Mouse (Mus musculus) heart, postnatal 36 days (tissue): ENCODE data around the gene Ms4a6b. TPM values are rescaled to one million over a fixed set of nuclear protein-coding genes. Genes with fewer than 3 reads are reported as not detected.
"Not testable (repeated sequence)": the region's sequence is repeated elsewhere in the genome, so short reads cannot be mapped to it uniquely, and the experiment has no call there.

Source experiments
- DNase-seq, 2 experiments: peaks; one replicate each; pipeline ENCODE4 v3.0.0; 2021 to 2022
- intact Hi-C: fragments of 180-260 bp; cut with DNase I; formaldehyde crosslinking; loops from one replicate; pipeline ENCODE4 v1.15.1; 2025
- total RNA-seq, 2 experiments: library from RNA; stranded (reverse); gene quantifications; 2 replicates each; pipeline ENCODE4 v1.2.3; 2021

Gene Ms4a6b
- total RNA-seq, 2 experiments from 2014 or later: 4.4 to 9.1 TPM

DNA sequence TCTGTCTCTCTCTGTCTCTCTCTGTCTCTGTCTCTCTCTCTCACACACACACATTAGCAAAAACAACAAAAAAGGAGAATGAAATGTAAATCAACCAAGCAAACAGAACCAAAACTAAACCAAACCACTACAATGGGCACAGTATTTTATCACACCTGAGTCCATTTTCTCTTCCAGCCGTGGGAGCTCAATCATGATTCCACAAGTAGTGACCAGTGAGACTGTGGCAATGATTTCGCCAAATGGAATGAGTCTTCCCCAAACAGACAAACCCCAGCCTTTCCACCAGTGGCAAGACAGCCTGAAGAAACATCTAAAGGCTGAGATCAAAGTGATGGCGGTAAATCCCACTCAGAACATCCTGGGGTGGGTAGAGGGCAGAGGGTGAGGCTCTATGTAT is 3.8 kb downstream of the Ms4a6b start:
- intact Hi-C loops: no loop called here
- DNase-seq: no peak

DNA sequence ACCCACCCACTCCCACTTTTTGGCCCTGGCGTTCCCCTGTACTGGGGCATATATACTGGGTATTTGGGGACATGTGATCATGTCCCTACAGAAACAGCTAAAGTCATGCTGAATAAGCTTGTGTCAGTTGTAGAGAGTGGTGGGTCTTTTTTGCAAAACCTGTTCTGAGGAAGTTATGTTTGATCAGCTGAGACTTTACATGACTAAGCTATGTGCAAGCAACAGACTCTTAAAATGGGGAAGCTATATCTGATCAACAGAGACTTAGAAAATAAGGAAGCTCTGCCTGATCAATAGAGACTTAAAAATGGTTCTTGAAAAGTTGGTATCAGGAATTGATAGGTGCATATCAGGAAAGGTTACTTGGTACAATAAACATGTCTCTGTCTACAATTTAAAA is 17.1 kb downstream of the Ms4a6b start:
- no peak for DNase-seq
- intact Hi-C loops: no loop called here

DNA sequence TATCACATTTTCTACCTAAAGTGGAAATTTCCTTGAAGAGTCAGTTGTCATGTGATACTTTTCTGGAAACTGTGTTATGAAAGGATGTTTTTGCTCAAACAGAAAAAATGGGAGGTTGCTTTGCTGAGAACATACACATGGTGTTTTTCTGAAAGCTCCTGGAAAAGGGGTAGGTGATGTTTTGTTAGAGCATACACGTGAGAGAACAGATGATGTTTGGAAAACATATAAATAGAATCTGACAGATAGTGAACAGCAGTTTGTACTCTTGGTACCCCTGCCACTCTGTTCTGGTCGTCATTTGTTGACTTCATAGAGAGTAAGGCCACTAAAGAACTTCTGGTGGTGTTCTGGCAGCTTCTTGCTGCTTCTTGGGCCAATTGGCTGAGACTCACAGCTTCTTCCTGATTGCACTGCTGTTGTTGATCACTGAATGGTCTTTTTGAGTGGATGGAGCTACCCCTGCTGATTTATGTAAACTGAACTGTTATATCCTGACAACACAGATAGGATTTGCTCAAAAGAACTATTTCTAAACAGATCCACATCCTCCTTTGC is 17.7 kb downstream of the Ms4a6b start:
- intact Hi-C loops: no loop called here
- DNase-seq: peak; percentile 57 to 58

DNA sequence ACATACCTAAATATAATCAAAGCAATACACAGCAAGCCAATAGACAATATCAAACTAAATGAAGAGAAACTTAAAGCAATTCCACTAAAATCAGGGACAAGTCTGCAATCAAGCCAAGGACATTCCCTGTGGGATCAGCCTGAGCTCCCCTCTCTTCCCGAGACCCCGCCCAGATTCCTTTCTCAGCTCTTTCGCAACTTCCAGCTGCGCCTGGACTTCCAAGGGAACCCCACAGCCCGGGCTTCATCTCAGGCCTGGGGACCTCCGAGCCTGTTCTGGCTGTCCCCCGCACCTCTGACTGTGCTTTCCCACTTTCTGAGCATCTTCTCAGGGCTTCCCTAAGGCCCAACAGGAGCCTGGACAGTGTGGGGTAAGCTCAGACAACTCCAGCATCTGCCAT is 20.3 kb downstream of the Ms4a6b start, which contains the start of gene Ms4a4d:
Gene Ms4a4d, plus strand, starts transcription at position 209 of the 400 bp plus-strand sequence.
- intact Hi-C loops: no loop called here

DNA sequence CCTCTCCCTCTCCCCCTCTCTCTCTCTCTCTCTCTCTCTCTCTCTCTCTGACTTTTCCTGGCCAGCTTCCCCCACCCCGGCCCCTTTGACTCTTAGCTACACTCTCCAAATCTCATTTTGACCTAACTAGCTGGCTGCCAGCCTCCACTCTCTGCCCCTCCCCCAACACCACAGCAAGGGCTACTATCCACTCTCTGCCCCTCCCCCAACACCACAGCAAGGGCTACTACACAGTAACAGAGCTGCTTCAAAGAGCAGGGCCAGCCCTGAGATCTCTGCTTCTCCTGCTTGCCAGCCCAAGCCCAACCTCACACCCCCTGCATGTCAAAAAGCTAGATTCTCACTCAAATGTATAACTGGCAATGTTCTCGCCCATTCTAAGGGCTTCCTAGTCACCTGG is 21.0 kb downstream of the Ms4a6b start:
- intact Hi-C loops: no loop called here
- DNase-seq: peak; percentile 25 to 31

More for the DNA sequence above, 20.3 kb downstream of the Ms4a6b start, which contains the start of gene Ms4a4d:
- peak; percentile 64 to 66 for DNase-seq

DNA sequence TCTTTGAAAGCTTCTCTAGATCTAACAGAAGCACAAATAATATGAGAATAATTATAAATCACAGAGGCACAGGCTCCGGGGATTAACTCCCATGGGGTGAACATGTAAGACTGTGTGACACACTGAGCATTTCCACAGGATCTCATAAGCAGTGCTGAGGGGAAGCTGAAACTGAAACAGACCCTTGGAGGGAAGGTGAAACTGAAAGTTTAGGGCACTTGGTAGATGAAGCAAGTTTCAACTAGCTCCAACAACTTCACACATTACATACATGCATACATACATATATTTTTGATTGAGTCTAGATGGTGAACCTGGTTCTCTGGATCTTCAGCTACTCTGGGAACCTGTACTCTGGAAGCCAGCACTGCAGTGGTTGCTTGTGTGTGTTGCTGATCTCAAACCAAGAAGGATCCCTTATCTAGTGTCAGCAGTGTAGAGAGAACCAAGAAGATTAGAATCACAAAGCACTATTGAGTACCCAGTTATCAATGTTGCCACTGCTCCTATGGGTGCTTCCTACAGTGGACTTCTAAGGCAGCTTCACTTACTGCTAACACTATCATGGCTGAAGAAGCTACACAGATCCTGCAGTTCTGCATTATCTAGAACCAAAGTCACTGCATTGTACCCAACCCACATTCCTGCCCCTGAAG is 24.0 kb downstream of the Ms4a6b start:
- intact Hi-C loops, DNase-seq: not testable (repeated sequence)

DNA sequence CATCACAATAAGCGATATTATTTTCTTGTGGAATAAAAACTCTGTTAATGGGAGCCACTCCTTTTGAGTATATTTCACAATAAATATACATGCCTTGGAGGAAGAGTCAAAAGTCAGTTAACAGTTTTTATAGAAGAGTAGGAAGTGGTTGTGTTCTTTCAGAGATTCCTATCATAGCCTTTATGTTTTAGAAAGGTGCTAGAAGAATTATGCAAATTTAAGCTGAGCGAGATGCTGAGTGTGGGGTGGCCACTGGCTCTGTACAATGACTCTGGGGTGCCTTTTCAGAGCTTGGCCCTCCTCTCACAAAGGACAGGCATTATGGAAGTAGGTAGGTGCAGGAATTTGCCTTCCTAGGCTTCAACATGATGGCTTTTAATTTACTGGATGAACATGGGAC is 28.1 kb downstream of the Ms4a6b start:
- intact Hi-C loops, DNase-seq: not testable (repeated sequence)

DNA sequence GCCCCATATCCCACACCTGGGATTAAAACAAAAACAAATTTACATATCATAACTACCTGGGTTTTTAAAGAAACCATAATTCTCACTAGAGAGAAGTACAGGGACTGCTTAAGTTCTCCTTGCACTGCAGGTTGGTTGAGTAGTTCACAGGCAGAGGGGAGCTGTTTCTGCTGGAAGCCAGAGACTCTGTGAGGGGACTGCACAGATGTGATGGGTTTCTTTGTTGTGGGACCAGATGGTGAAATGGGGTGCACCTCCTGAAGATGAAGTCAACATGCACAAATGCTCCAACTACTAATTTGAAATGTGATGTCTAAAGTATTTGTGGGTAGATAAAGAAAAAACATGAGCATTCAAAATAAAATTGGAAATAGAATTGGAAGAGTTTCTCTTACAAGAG is 31.6 kb downstream of the Ms4a6b start:
- intact Hi-C loops: no loop called here
- no peak for DNase-seq

DNA sequence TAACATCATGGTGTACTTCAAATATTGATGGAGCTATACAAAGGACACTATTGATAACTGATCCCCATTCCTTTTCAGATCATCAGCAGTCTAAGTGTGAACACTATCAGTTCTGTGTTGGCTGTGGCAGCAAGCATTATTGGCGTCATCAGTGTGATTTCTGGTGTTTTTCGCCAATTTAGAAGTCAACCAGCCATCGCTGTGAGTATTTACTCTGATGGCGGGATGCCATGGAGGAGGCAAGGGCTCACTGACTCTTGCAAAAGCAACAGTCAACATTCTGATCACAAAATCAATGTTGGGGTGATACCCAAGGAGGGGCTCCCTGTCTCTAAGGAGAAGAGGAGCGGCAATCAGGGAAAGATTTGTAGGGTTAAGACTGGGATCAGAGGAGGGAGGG is 38.4 kb downstream of the Ms4a6b start:
- DNase-seq: no peak
- intact Hi-C loops: no loop called here

DNA sequence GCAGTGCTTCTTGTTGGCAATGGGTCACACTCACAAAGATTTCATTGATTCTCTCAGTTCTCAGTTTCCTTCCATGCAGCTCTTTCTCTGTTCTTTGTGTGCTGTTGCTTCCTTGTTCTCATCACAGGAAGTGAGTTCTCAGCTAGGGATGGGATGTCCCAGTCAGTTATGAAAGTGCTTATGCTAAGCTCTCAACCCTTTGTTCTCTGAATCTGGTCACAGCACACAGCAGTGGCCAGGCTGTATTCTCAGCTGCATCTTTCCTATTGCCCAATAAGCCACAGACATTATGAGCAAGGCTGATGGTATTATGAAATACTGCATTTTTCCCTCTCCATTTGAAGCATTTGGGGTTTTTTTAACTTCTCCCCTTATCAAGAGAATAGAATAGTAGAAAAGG is 43.2 kb downstream of the Ms4a6b start:
- DNase-seq, intact Hi-C loops: not testable (repeated sequence)

DNA sequence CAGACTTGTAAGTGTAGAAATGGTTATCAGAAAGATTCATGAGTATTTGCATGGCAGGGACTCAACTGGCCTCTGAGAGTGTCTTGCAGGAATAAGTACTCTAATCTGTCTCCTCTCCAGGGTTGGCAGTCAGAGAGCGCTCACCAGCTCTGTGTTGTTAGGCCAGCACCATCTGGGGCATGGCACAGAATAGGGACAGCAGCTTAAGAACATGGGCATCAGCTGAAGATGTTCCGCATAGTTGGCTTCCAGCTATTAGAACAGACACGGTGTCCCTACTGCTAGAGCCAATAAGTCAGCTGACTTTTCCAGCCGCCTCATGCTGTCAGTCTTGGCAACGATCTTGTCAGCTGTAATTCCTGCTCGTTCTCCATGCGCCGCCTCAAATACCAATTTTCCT is 58.7 kb downstream of the Ms4a6b start:
- no peak for DNase-seq
- intact Hi-C loops: no loop called here

Other genes starting within 250 kb of the Ms4a6b start
- not detected for gene Ms4a5, start 232.6 kb upstream of the Ms4a6b start, total RNA-seq
- gene Ms4a14, start 202.1 kb upstream of the Ms4a6b start, total RNA-seq: under 1 TPM in 1 of 2 experiments, not detected in 1; 0.05 TPM
- 1 to 10 TPM; 1.1 to 1.8 TPM for gene Ms4a7, start 180.4 kb upstream of the Ms4a6b start, total RNA-seq
- gene Ms4a4a, start 141.0 kb upstream of the Ms4a6b start, total RNA-seq: 10 to 100 TPM in 1 of 2 experiments, 1 to 10 TPM in 1; 5.2 to 14.5 TPM
- gene Ms4a4c, start 111.7 kb upstream of the Ms4a6b start, total RNA-seq: 1 to 10 TPM in 1 of 2 experiments, not detected in 1; 1.8 TPM
- under 1 TPM; 0.70 to 1.00 TPM for gene Ms4a4b, start 73.0 kb upstream of the Ms4a6b start, total RNA-seq
- 10 to 100 TPM in 1 of 2 experiments, 1 to 10 TPM in 1; 6.3 to 15.1 TPM for gene Ms4a6c, start 47.1 kb upstream of the Ms4a6b start, total RNA-seq
- gene Gm8369, start 30.6 kb upstream of the Ms4a6b start, total RNA-seq: 1 to 10 TPM in 1 of 2 experiments, not detected in 1; 1.1 TPM
- 1 to 10 TPM; 8.0 to 9.5 TPM for gene Ms4a4d, start 20.3 kb downstream of the Ms4a6b start, total RNA-seq
- 1 to 10 TPM; 1.8 to 5.7 TPM for gene Ms4a6d, start 88.3 kb downstream of the Ms4a6b start, total RNA-seq
- gene Ms4a2, start 107.2 kb downstream of the Ms4a6b start, total RNA-seq: not detected
- gene Ms4a3, start 124.3 kb downstream of the Ms4a6b start, total RNA-seq: not detected
- gene Oosp2, start 144.0 kb downstream of the Ms4a6b start, total RNA-seq: not detected
- gene Oosp1, start 174.6 kb downstream of the Ms4a6b start, total RNA-seq: not detected
- gene Oosp3, start 180.5 kb downstream of the Ms4a6b start, total RNA-seq: not detected
- not detected for gene Gif, start 231.0 kb downstream of the Ms4a6b start, total RNA-seq